Mouse (Mus musculus) olfactory bulb, adult 2 months (tissue): Measurements from ENCODE around the gene 4930451I11Rik.

ENCODE experiments used
- CTCF ChIP-seq: fragments of 200-500 bp; IDR thresholded peaks from 2 replicates; pipeline ENCODE4 v1.5.1; 2012; ENCODE audit warnings: low read depth, mild to moderate bottlenecking, low read length, moderate library complexity; ENCODE audit not compliant: insufficient read depth
- POLR2A ChIP-seq: fragments of 200-500 bp; IDR thresholded peaks from 2 replicates; pipeline ENCODE4 v1.6.1; 2012; ENCODE audit warnings: mild to moderate bottlenecking, low read depth, low read length, moderate library complexity; ENCODE audit not compliant: insufficient read depth

- TF ChIP-seq POLR2A (no peak), CTCF (no peak)
Observed at GRCm38 (mm10) chr7:126793456-126794270, 37.8 kb downstream of the 4930451I11Rik start.
